Comparison of ENCODE assay signal across 24 mouse cellular contexts in the genomic region with DNA sequence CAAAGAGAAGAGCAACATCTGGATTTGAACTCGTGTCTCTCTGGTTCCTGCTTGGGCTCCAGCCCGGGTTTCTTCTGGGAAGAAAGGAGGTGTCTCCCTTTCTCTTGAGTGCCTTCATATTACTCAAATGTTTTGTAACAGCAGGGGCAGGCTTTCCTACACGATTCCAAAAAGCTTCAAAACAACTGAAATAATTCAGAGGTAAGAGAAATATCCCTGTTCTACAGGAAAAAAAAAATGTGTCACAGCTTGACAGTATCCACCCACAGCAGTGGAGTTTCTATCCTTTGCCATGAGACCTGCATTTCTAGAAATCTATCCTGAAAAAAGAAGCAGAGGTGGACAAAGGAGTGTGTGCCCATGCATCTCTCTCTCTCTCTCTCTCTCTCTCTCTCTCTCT.
DNase-seq lines count a peak whose midpoint lies in the region; TF ChIP-seq lines count a peak whose summit lies in the region.
"Had no signal": no experiment of that assay in that cellular context is flagged by ENCODE, and none has a peak within 500 bp of the region (broad histone marks: within the 10 kb centered on the region; RNA-seq: fewer than 3 reads in every experiment).

No protein-coding gene starts in this region.

- peaks cover 15% of the 10 kb centered on the region for H3K4me1 ChIP-seq in cortical plate, adult 2 months (ENCODE audit: control insufficient read depth, insufficient read depth, low read length)
- H3K4me1 ChIP-seq in olfactory bulb, adult 2 months (ENCODE audit: control insufficient read depth, insufficient read depth, low read length), result peaks cover 17% of the 10 kb centered on the region
- H3K4me1 ChIP-seq: embryonic facial prominence, embryonic 12.5 days; embryonic facial prominence, embryonic 15.5 days; heart, embryonic 12.5 days; heart, embryonic 15.5 days had no signal

- intact Hi-C loops in left cerebral cortex, adult 2 months (cut with DNase I), result loop anchor here (5.0 kb wide), 1 partner anchor 50 kb away; no protein-coding TSS in a partner anchor
- intact Hi-C loops in left cerebral cortex, postnatal 4 days (cut with DNase I), result no loop called here
- intact Hi-C loops in heart, postnatal 25 days (cut with DNase I), result no loop called here

- H3K4me3 ChIP-seq in layer of hippocampus, adult 2 months, result no peak overlapping the region
- no peak overlapping the region for H3K4me3 ChIP-seq in left cerebral cortex, adult 2 months
- no peak overlapping the region for H3K4me3 ChIP-seq in cortical plate, adult 2 months (ENCODE audit: insufficient read depth, low read length)
- H3K4me3 ChIP-seq in olfactory bulb, adult 2 months (ENCODE audit: insufficient read depth, low read depth, low read length), result no peak overlapping the region
- H3K4me3 ChIP-seq: embryonic facial prominence, embryonic 12.5 days; embryonic facial prominence, embryonic 15.5 days; heart, embryonic 12.5 days; heart, embryonic 15.5 days had no signal

- 57% methylated on average over 3 of the region's 3 CpGs for WGBS in olfactory bulb, adult 2 months

- no peak for TF ChIP-seq POLR2A in cortical plate, adult 2 months (IDR thresholded peaks at IDR 0.05; ENCODE audit: extremely low read depth, insufficient read depth, low read length)
- TF ChIP-seq POLR2A in olfactory bulb, adult 2 months (IDR thresholded peaks at IDR 0.05; ENCODE audit: insufficient read depth, low read depth, low read length), result no peak

- TF ChIP-seq CTCF in layer of hippocampus, adult 2 months (conservative IDR thresholded peaks at IDR 0.05), result no peak
- TF ChIP-seq CTCF in left cerebral cortex, adult 2 months (IDR thresholded peaks at IDR 0.05), result no peak; the same call in 1 of the 2 replicates
- TF ChIP-seq CTCF in cortical plate, adult 2 months (IDR thresholded peaks at IDR 0.05; ENCODE audit: extremely low read depth, insufficient read depth, low read length), result no peak
- no peak for TF ChIP-seq CTCF in olfactory bulb, adult 2 months (IDR thresholded peaks at IDR 0.05; ENCODE audit: insufficient read depth, low read depth, low read length)

- peak in 1 of 2 experiments; percentile 13 for DNase-seq in layer of hippocampus, adult 2 months (ENCODE audit: low spot score in 2 of 2)
- no peak for DNase-seq in layer of hippocampus, adult 8-10 months (ENCODE audit: low spot score in 2 of 2)
- no peak for DNase-seq in left cerebral cortex, adult 2 months (ENCODE audit: extremely low spot score in 1 of 2, low spot score in 2 of 2)
- no peak for DNase-seq in left cerebral cortex, postnatal 4 days
- DNase-seq in heart, postnatal 25 days (ENCODE audit: low spot score), result no peak
- DNase-seq in lung, postnatal 25 days (ENCODE audit: low spot score), result no peak
- DNase-seq: adrenal gland, adult 2 months; adrenal gland, postnatal 14 days; cerebellum, adult 11-12 months; cerebellum, adult 8-10 months; cerebellum, postnatal 14 days; forebrain, postnatal 0 days; gastrocnemius, postnatal 25 days; heart, adult 18-20 months; heart, postnatal 10 days; heart, postnatal 4 days had no signal

- peak overlapping the region; percentile 62 for H3K27ac ChIP-seq in layer of hippocampus, adult 2 months
- H3K27ac ChIP-seq in left cerebral cortex, adult 2 months, result peak overlapping the region; percentile 66
- peak overlapping the region; percentile 38; the same call in 1 of the 2 replicates for H3K27ac ChIP-seq in cortical plate, adult 2 months (ENCODE audit: insufficient read depth, low read length)
- 0 out of 2 replicates have a peak overlapping the region, but pooled peaks have one; percentile 10 for H3K27ac ChIP-seq in olfactory bulb, adult 2 months (ENCODE audit: insufficient read depth, low read depth, low read length)
- H3K27ac ChIP-seq: embryonic facial prominence, embryonic 12.5 days; embryonic facial prominence, embryonic 15.5 days; heart, embryonic 15.5 days; hindbrain, embryonic 14.5 days; hindbrain, postnatal 0 days had no signal

Comparison
In these comparisons a context has a peak if more than half of its experiments do, and no peak if none do; other contexts are left out.
1. H3K27ac ChIP-seq: peak in every context shown above with its lines; median percentile 66 in left cerebral cortex, adult 2 months; 62 in layer of hippocampus, adult 2 months; 38 in cortical plate, adult 2 months; 10 in olfactory bulb, adult 2 months.